Mouse (Mus musculus) MEL (cell line): ENCODE results near the gene Tacc3. TPM values are rescaled to one million over a fixed set of nuclear protein-coding genes. Genes with fewer than 3 reads are reported as not detected.
A peak's percentile ranks its signal among the peaks of the same experiment; 100 is the strongest.

Experiments
- DNase-seq: peaks from one replicate; pipeline ENCODE4 v3.0.0; 2011; ENCODE audit warnings: low read depth, low spot score
- H3K27ac ChIP-seq: 2 replicates; pipeline ENCODE4 v1.5.1; 2012; ENCODE audit warnings: low read depth, mild to moderate bottlenecking, control low read depth, low read length, moderate library complexity; ENCODE audit not compliant: control insufficient read depth
- H3K27me3 ChIP-seq, 2 experiments: fragments of 150-350 bp in 1 of 2; sonication (generic) in 1 of 2; 2 replicates each; pipeline ENCODE4 v1.6.1; 2012; ENCODE audit warnings: low read length in 2 of 2, mild to moderate bottlenecking in 2 of 2, improper control_type of control experiment in 1 of 2, moderate library complexity in 1 of 2; ENCODE audit not compliant: insufficient read depth in 2 of 2, control insufficient read depth in 1 of 2
- H3K36me3 ChIP-seq, 2 experiments: 2 replicates each; pipeline ENCODE4 v1.6.1; 2012 to 2014; ENCODE audit warnings: low read length in 2 of 2, improper control_type of control experiment in 1 of 2, inconsistent platforms in 1 of 2, mild to moderate bottlenecking in 1 of 2; ENCODE audit not compliant: insufficient read depth in 2 of 2, control insufficient read depth in 1 of 2
- H3K4me1 ChIP-seq, 2 experiments: fragments of 150-350 bp in 1 of 2; sonication (generic) in 1 of 2; 2 replicates each; pipeline ENCODE4 v1.6.1; 2012; ENCODE audit warnings: low read length in 2 of 2, improper control_type of control experiment in 1 of 2, mild to moderate bottlenecking in 1 of 2; ENCODE audit not compliant: insufficient read depth in 2 of 2, control insufficient read depth in 1 of 2
- H3K4me3 ChIP-seq, 2 experiments: fragments of 150-350 bp in 1 of 2; sonication (generic) in 1 of 2; 2 replicates each; pipeline ENCODE4 v1.5.1; 2012; ENCODE audit warnings: low read depth in 2 of 2, low read length in 2 of 2, mild to moderate bottlenecking in 2 of 2, moderate library complexity in 2 of 2, control low read depth in 1 of 2, improper control_type of control experiment in 1 of 2; ENCODE audit not compliant: control insufficient read depth in 1 of 2, insufficient read depth in 1 of 2
- H3K79me2 ChIP-seq: 2 replicates; pipeline ENCODE4 v1.6.1; 2012; ENCODE audit warnings: mild to moderate bottlenecking, low read length, moderate library complexity; ENCODE audit not compliant: control insufficient read depth, poor library complexity, insufficient read depth
- H3K9ac ChIP-seq: 2 replicates; pipeline ENCODE4 v1.6.1; 2012; ENCODE audit warnings: low read depth, mild to moderate bottlenecking, control low read depth, low read length, moderate library complexity; ENCODE audit not compliant: control insufficient read depth, poor library complexity, severe bottlenecking
- H3K9me3 ChIP-seq: fragments of 150-350 bp; sonication (generic); replicated peaks from 2 replicates; pipeline ENCODE4 v1.6.1; 2012; ENCODE audit warnings: mild to moderate bottlenecking, low read length, improper control_type of control experiment, moderate library complexity; ENCODE audit not compliant: insufficient read depth
- CHD1 ChIP-seq: IDR thresholded peaks from 2 replicates; pipeline ENCODE4 v1.6.1; 2012; ENCODE audit warnings: low read depth, mild to moderate bottlenecking, inconsistent platforms, low read length, improper control_type of control experiment
- CHD2 ChIP-seq: IDR thresholded peaks from 2 replicates; pipeline ENCODE4 v1.6.1; 2011; ENCODE audit warnings: low read length, improper control_type of control experiment
- CTCF ChIP-seq, 3 experiments: IDR thresholded peaks in 2 of 3; conservative IDR thresholded peaks in 1 of 3; 2 replicates each; pipeline ENCODE4 v1.5.1; 2011 to 2012; ENCODE audit warnings: low read length in 3 of 3, low read depth in 2 of 3, mild to moderate bottlenecking in 2 of 3, improper control_type of control experiment in 1 of 3, inconsistent platforms in 1 of 3, mixed read lengths in 1 of 3, moderate library complexity in 1 of 3; ENCODE audit not compliant: control insufficient read depth in 1 of 3, insufficient read depth in 1 of 3, poor library complexity in 1 of 3, severe bottlenecking in 1 of 3
- E2F4 ChIP-seq: IDR thresholded peaks from 2 replicates; pipeline ENCODE4 v1.6.1; 2011; ENCODE audit warnings: low read depth, low read length, improper control_type of control experiment, borderline replicate concordance
- ELF1 ChIP-seq: IDR thresholded peaks from 2 replicates; pipeline ENCODE4 v1.6.1; 2014; ENCODE audit warnings: low read depth, mild to moderate bottlenecking, inconsistent platforms, low read length, improper control_type of control experiment, moderate library complexity
- EP300 ChIP-seq, 2 experiments: IDR thresholded peaks; 2 replicates each; pipeline ENCODE4 v1.6.1; 2011; ENCODE audit warnings: improper control_type of control experiment in 2 of 2, low read length in 2 of 2, low read depth in 1 of 2, mild to moderate bottlenecking in 1 of 2
- ETS1 ChIP-seq: IDR thresholded peaks from 2 replicates; pipeline ENCODE4 v1.6.1; 2012; ENCODE audit warnings: low read depth, mild to moderate bottlenecking, inconsistent platforms, low read length, improper control_type of control experiment, moderate library complexity
- GABPA ChIP-seq: IDR thresholded peaks from 2 replicates; pipeline ENCODE4 v1.6.1; 2012; ENCODE audit warnings: low read depth, mild to moderate bottlenecking, inconsistent platforms, low read length, improper control_type of control experiment, moderate library complexity
- HCFC1 ChIP-seq: IDR thresholded peaks from 2 replicates; pipeline ENCODE4 v1.6.1; 2012; ENCODE audit warnings: low read depth, mild to moderate bottlenecking, inconsistent platforms, low read length, improper control_type of control experiment, moderate library complexity
- JUND ChIP-seq: IDR thresholded peaks from 2 replicates; pipeline ENCODE4 v1.6.1; 2011; ENCODE audit warnings: low read depth, mild to moderate bottlenecking, improper control_type of control experiment, low read length
- MAX ChIP-seq: IDR thresholded peaks from 2 replicates; pipeline ENCODE4 v1.6.1; 2011; ENCODE audit warnings: low read length, improper control_type of control experiment
- MAZ ChIP-seq: IDR thresholded peaks from 2 replicates; pipeline ENCODE4 v1.6.1; 2012; ENCODE audit warnings: low read depth, mild to moderate bottlenecking, inconsistent platforms, low read length, improper control_type of control experiment
- MEF2A ChIP-seq: IDR thresholded peaks from 2 replicates; pipeline ENCODE4 v1.6.1; 2014; ENCODE audit warnings: low read depth, mild to moderate bottlenecking, inconsistent platforms, low read length, improper control_type of control experiment; ENCODE audit not compliant: poor library complexity, insufficient replicate concordance, severe bottlenecking; ENCODE audit errors: extremely low read depth
- MYC ChIP-seq: IDR thresholded peaks from 2 replicates; pipeline ENCODE4 v1.6.1; 2011; ENCODE audit warnings: low read depth, mild to moderate bottlenecking, low read length, improper control_type of control experiment, moderate library complexity
- NELFE ChIP-seq: IDR thresholded peaks from 2 replicates; pipeline ENCODE4 v1.6.1; 2011; ENCODE audit warnings: low read depth, low read length, improper control_type of control experiment
- NRF1 ChIP-seq: IDR thresholded peaks from 2 replicates; pipeline ENCODE4 v1.6.1; 2014; ENCODE audit warnings: low read depth, mild to moderate bottlenecking, inconsistent platforms, low read length, improper control_type of control experiment, moderate library complexity; ENCODE audit not compliant: poor library complexity, insufficient read depth, severe bottlenecking
- POLR2A ChIP-seq, 2 experiments: IDR thresholded peaks; 2 replicates each; pipeline ENCODE4 v1.6.1; 2011 to 2012; ENCODE audit warnings: low read length in 2 of 2, mild to moderate bottlenecking in 2 of 2, control low read depth in 1 of 2, improper control_type of control experiment in 1 of 2, low read depth in 1 of 2, moderate library complexity in 1 of 2; ENCODE audit not compliant: control insufficient read depth in 1 of 2, insufficient read depth in 1 of 2, poor library complexity in 1 of 2
- POLR2AphosphoS2 ChIP-seq: IDR thresholded peaks from 2 replicates; pipeline ENCODE4 v1.6.1; 2011; ENCODE audit warnings: low read length, improper control_type of control experiment
- RAD21 ChIP-seq: IDR thresholded peaks from 2 replicates; pipeline ENCODE4 v1.6.1; 2011; ENCODE audit warnings: mild to moderate bottlenecking, low read depth, low read length, improper control_type of control experiment
- RCOR1 ChIP-seq: IDR thresholded peaks from 2 replicates; pipeline ENCODE4 v1.6.1; 2012; ENCODE audit warnings: low read depth, mild to moderate bottlenecking, inconsistent platforms, low read length, improper control_type of control experiment
- SIN3A ChIP-seq: IDR thresholded peaks from 2 replicates; pipeline ENCODE4 v1.6.1; 2012; ENCODE audit warnings: low read length, improper control_type of control experiment, inconsistent platforms
- TCF12 ChIP-seq: IDR thresholded peaks from 2 replicates; pipeline ENCODE4 v1.6.1; 2014; ENCODE audit warnings: low read depth, mild to moderate bottlenecking, inconsistent platforms, low read length, improper control_type of control experiment, moderate library complexity
- UBTF ChIP-seq: IDR thresholded peaks from 2 replicates; pipeline ENCODE4 v1.6.1; 2012; ENCODE audit warnings: low read depth, mild to moderate bottlenecking, inconsistent platforms, low read length, improper control_type of control experiment, moderate library complexity, borderline replicate concordance; ENCODE audit not compliant: insufficient read depth
- ZKSCAN1 ChIP-seq: IDR thresholded peaks from 2 replicates; pipeline ENCODE4 v1.6.1; 2012; ENCODE audit warnings: low read depth, mild to moderate bottlenecking, inconsistent platforms, low read length, improper control_type of control experiment, moderate library complexity
- ZMIZ1 ChIP-seq: IDR thresholded peaks from 2 replicates; pipeline ENCODE4 v1.6.1; 2012; ENCODE audit warnings: low read depth, mild to moderate bottlenecking, inconsistent platforms, low read length, improper control_type of control experiment, moderate library complexity
- ZNF384 ChIP-seq: IDR thresholded peaks from 2 replicates; pipeline ENCODE4 v1.6.1; 2012; ENCODE audit warnings: low read depth, mild to moderate bottlenecking, inconsistent platforms, low read length, improper control_type of control experiment
- polyA plus RNA-seq, 2 experiments: library from polyadenylated mRNA; stranded (reverse) in 1 of 2; unstranded in 1 of 2; fragments of >175 nt in 1 of 2; fragments of >200 nt in 1 of 2; gene quantifications; 2 replicates each; pipeline versions ENCODE4 v1.2.1 to v1.2.4; 2012; ENCODE audit warnings: low replicate concordance in 2 of 2, low read depth in 1 of 2; ENCODE audit not compliant: insufficient read length in 2 of 2, insufficient read depth in 1 of 2, missing spikeins in 1 of 2
- total RNA-seq: library from RNA; depleted of rRNA; stranded (reverse); fragments of 300-350 nt; gene quantifications from 2 replicates; pipeline ENCODE4 v1.2.3, GENCODE M21; 2012

Gene Tacc3
- total and polyA plus RNA-seq, 3 experiments, result 149 to 609 (median 165) TPM

- no peaks in the 10 kb centered on the region; a peak in 1 of 4 replicates for H3K27me3 ChIP-seq
- H3K9me3 ChIP-seq, result no peaks in the 10 kb centered on the region
- H3K4me3 ChIP-seq, result no peak overlapping the region
- peaks cover 0 to 15% of the 10 kb centered on the region in 2 experiments; a peak in 2 of 4 replicates for H3K4me1 ChIP-seq
- H3K79me2 ChIP-seq, result no peaks in the 10 kb centered on the region
- no peak overlapping the region for H3K27ac ChIP-seq
- TF ChIP-seq TCF12, result no peak
- no peak for TF ChIP-seq MAZ
- no peaks in the 10 kb centered on the region for H3K36me3 ChIP-seq
- no peak overlapping the region for H3K9ac ChIP-seq
- no peak for DNase-seq
Measured at GRCm38 (mm10) chr5:33715182-33715581, 57.3 kb downstream of the Tacc3 start.

GRCm38 (mm10) chr5:33716467-33716866, 58.5 kb downstream of the Tacc3 start:
- Histone ChIP-seq H3K79me2 (no peaks in the 10 kb centered on the region), H3K9ac (no peak overlapping the region), H3K4me1 (peaks cover 0 to 25% of the 10 kb centered on the region in 2 experiments; a peak in 3 of 4 replicates), H3K36me3 (peaks cover 0 to 2% of the 10 kb centered on the region in 2 experiments; a peak in 1 of 4 replicates), H3K9me3 (no peaks in the 10 kb centered on the region), H3K4me3 (no peak overlapping the region), H3K27me3 (no peaks in the 10 kb centered on the region), H3K27ac (no peak overlapping the region)
- TF ChIP-seq ELF1 (no peak), CTCF (IDR thresholded peaks at IDR 0.05 in 2 of 3, conservative IDR thresholded peaks at IDR 0.05 in 1 of 3; ENCODE audit: control insufficient read depth in 1 of 3, insufficient read depth in 1 of 3, low read depth in 2 of 3, low read length in 3 of 3, poor library complexity in 1 of 3, severe bottlenecking in 1 of 3) (peak in 1 of 3 experiments; percentile 22; a peak in 1 of 6 replicates)
- DNase-seq, result peak; percentile 32

GRCm38 (mm10) chr5:33718460-33718859, 60.5 kb downstream of the Tacc3 start:
- H3K4me3 ChIP-seq, result no peak overlapping the region
- no peaks in the 10 kb centered on the region; the same call in 1 of the 2 replicates for H3K79me2 ChIP-seq
- H3K36me3 ChIP-seq, result peaks cover 0 to 2% of the 10 kb centered on the region in 2 experiments; a peak in 1 of 4 replicates
- H3K27me3 ChIP-seq, result no peaks in the 10 kb centered on the region
- no peaks in the 10 kb centered on the region for H3K9me3 ChIP-seq
- H3K27ac ChIP-seq, result no peak overlapping the region
- DNase-seq, result peak; percentile 91
- peaks cover 0 to 30% of the 10 kb centered on the region in 2 experiments; a peak in 3 of 4 replicates for H3K4me1 ChIP-seq
- no peak overlapping the region for H3K9ac ChIP-seq
- no peak for TF ChIP-seq JUND
- TF ChIP-seq RCOR1, result peak; percentile 16; the same call in 1 of the 2 replicates
- no peak for TF ChIP-seq ZMIZ1
- no peak for TF ChIP-seq ZKSCAN1
- no peak for TF ChIP-seq MAX
- TF ChIP-seq HCFC1, result no peak
- no peak for TF ChIP-seq CHD1
- no peak for TF ChIP-seq POLR2A (IDR thresholded peaks at IDR 0.05; ENCODE audit: control insufficient read depth in 1 of 2, insufficient read depth in 1 of 2, low read depth in 1 of 2, low read length in 2 of 2, poor library complexity in 1 of 2)
- no peak for TF ChIP-seq MYC
- no peak for TF ChIP-seq ETS1
- TF ChIP-seq E2F4, result no peak
- no peak for TF ChIP-seq RAD21
- no peak for TF ChIP-seq CTCF (IDR thresholded peaks at IDR 0.05 in 2 of 3, conservative IDR thresholded peaks at IDR 0.05 in 1 of 3; ENCODE audit: control insufficient read depth in 1 of 3, insufficient read depth in 1 of 3, low read depth in 2 of 3, low read length in 3 of 3, poor library complexity in 1 of 3, severe bottlenecking in 1 of 3)
- peak; percentile 56 for TF ChIP-seq ELF1
- TF ChIP-seq NELFE, result no peak
- 0 out of 2 replicates have a peak, but pooled peaks have one; percentile 26 for TF ChIP-seq NRF1
- no peak for TF ChIP-seq ZNF384
- TF ChIP-seq POLR2AphosphoS2, result no peak
- no peak for TF ChIP-seq MEF2A
- TF ChIP-seq CHD2, result no peak
- peak; percentile 100 for TF ChIP-seq UBTF
- 0 out of 2 replicates have a peak, but pooled peaks have one; percentile 34 for TF ChIP-seq SIN3A
- TF ChIP-seq EP300 (IDR thresholded peaks at IDR 0.05; ENCODE audit: low read depth in 1 of 2, low read length in 2 of 2), result no peak
- no peak for TF ChIP-seq GABPA
